Mouse (Mus musculus): ENCODE data around the gene Atg5.

- TF ChIP-seq CTCF (IDR thresholded peaks at IDR 0.05) (no peak), EP300 (IDR thresholded peaks at IDR 0.05) (no peak)
Observed at GRCm38 (mm10) chr10:44354393-44354792, 86.2 kb downstream of the Atg5 start.

Data from lung, postnatal 0 days (tissue).